Mouse (Mus musculus) frontal cortex, postnatal 36 days (tissue): ENCODE data around the gene Zp1.

Experiments
- DNase-seq, 2 experiments: peaks; one replicate each; pipeline ENCODE4 v3.0.0; 2022; ENCODE audit warnings: low spot score in 2 of 2

Zp1 gene

DNA sequence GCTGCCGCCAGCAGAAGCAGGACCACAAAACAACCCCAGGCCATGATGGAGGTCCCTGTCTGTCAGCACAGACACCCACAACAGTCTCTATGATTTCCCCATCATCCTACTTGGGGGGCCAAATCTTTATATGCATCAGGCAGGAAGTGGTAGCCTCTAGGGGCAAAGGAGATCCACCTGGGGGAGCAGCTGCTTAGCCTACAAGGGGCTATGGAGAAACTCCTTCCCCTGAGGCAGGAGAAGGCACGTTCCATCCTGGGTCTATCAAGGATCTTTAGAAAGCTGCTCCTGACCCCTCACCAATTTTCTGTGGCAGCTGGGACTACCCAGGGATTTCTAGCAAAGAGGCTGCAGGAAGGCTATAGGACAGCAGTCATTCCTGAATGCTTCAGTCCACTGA is at the start of gene Zp1:
TSS of gene Zp1 (minus strand) at position 101 of the 400 bp plus-strand sequence.
- no peak for DNase-seq

DNA sequence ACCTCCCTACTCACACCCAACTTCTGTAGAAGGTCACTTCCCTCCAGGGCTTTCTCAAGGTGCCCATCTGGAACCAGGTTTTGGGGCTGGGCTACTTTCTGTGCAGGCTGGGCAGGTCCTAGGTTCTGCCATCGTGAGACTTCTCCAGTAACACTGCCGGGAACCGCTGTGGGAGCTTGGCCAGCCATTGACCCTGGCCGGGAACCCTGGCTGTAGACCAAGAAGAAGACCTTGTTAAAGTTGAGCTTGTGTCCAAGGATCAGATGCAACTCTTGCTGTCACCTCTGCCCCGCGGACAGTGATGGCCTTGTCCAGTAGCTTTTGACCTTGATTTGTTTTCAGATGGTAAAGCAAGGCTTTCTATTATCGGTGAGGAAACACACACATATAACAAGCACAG is 48.1 kb upstream of the Zp1 start:
- DNase-seq = no peak

DNA sequence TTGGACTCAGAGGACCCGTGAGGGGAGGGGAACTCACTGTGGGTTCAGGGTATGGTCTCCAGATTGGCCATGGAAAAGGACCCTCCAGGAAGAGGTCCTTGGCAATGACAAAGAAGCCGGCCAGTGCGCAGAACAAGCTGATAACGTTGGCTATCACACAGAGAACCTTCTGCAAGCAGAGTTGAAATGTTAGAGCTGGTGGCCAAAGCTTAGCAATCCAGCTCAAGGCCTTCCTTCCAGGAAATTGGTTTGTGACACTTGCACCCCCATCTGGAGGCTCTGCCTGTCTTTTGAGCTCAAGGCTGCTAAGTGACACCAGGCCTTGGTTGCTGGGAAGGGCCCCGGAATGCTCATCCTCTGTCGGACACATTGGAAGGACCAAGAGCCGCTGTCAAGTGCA is 45.3 kb upstream of the Zp1 start:
- no peak for DNase-seq

DNA sequence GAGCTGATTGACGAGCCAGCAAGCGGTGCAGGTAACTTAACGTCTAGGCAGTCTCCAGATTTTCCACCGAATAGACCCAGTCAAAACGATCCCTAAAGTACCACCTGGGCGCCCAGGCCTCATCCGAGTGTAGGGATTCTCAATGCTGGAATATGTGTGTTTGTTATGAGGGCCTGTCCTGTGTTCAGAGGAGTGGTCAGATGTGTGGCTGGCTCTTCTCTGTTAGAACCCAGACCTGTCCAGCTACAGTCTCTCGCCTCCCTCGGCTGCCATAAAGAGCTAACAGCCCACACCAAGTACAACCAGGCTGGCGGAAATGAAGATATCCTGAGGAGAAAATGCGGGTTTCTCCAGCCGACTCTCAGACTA is 39.5 kb upstream of the Zp1 start:
- no peak for DNase-seq

DNA sequence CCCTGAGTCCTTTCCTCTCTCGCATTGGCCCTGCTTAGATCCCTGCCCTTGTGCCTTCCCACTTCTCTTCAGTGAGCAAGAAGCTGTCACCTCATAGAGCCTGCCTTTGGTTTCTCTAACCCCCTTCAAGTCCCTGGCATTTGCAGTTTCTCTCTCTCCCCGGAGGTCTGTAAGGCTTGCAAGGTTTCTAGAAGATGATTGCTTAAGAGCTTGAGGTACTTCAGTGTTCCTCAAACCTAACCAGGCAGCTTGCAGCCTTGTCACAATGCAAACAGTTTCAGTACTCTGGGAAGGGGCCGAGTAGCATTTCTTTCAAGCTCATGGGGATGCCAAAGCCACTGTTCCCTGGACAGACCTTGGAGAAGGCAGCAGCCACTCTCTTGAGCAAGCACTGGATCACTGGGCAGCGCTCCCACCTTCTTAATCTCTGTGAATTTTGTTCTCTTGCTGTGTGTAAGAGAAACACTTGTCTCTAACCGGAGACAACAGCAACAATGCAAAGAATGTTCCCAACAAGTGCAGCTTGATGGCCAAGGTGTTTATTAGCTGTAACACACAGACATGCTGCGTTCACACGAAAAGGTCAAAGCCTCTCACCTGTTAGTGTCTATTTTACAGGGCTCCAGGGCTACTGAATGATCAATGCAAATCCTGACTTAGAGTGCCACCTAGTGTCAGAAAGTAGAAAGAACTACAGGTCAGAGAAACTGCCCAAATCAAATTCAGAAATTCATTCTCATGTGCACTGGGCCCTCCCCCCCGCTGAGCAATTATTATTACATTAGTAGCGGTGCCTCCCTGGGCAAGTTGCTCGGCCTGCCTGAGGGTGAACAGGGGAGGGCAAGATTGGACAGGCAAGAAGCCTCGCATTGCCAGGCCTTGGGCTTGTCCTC is 38.9 kb upstream of the Zp1 start:
- DNase-seq = peak in 1 of 2 experiments; percentile 64

DNA sequence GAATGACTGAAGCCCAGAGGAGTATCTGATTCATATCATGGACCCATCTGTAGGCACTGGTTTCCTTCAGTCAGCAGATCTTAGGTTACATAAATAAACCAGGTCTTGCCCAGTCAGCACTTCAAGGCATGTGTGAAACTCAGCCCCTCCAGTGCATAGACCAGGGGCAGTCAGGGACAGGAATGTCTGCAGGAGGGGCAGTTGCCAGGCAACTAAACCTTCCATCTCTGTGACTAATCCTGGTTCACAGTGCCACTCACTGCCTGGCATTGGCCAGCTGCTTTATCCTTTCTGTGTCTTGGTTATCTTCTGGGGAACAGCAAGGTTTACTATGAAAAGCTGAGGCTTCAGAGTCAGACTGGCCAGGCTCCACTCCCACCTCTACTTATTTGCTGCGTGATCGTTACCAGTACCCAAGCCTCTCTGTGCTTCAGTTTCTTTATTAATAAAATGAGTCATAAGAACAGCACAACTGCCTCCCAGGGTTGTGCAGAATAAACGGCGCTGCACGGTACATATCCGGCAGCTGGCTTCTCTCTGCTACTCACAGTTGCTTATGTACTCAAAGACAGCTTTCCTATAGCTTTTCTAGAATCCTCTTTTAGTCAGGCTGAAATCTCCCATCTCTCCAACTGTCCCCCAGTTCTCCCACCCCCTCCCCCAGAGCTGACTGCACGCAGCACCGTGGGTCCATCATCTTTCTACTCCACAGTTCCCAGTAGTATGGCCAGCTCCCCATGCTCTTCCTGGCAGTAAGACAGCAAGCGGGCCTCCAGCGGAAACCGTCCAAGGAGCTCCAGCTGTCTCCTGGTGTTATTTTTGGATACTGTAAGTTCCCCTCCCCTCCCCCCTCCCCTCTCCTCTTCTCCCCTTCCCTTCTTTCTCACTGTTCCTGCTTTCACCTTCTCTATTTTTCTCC is 31.8 kb upstream of the Zp1 start:
- peak; percentile 34 to 51 for DNase-seq

DNA sequence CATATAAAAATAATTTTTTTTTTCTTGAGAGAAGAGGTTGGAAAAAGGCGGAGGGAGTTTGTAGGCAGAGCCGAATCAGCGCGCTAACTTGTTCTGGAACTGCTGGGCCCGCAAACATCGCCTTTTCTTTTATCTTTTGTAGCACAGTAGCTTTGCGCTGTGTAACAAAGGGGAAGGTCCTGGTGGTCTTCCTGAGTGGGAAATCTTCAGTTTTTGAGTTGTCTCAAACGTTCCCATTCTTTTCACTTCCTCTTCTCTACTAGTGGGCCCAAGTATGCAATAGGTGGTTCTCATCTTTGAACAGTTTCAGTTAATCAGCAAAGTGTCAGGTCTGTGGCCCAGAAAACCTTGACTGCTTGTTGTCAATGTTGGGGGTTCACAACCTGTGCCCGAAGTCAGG is 29.1 kb upstream of the Zp1 start:
- no peak for DNase-seq

- peak; percentile 97 to 98 for DNase-seq
Measured at GRCm38 (mm10) chr19:10949112-10949511, 28.7 kb upstream of the Zp1 start, which contains the start of gene Ccdc86. Gene Ccdc86 (minus strand): TSS chr19:10949266.

DNA sequence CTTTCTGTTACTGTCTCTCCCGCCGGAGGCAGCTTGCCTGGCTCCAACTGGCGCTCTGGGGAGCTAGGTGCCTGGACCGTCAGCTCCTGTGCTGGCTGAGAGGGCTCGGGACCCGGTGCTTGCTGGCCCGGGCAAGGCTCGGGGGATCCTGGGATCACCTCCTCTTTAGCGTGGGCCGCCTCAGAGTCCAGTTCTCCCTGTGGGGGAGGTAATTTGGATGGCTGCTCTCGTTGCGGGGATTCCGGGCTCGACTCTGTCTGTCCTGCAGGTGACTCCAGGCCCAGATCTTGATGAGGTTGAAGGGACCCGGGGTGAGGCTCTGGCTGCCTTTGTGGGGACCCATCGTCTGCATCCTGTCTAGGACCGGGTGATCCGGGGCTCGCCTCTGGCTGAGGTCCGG is 28.0 kb upstream of the Zp1 start:
- DNase-seq = no peak

- no peak for DNase-seq
Measured at GRCm38 (mm10) chr19:10947219-10947618, 26.8 kb upstream of the Zp1 start.

DNA sequence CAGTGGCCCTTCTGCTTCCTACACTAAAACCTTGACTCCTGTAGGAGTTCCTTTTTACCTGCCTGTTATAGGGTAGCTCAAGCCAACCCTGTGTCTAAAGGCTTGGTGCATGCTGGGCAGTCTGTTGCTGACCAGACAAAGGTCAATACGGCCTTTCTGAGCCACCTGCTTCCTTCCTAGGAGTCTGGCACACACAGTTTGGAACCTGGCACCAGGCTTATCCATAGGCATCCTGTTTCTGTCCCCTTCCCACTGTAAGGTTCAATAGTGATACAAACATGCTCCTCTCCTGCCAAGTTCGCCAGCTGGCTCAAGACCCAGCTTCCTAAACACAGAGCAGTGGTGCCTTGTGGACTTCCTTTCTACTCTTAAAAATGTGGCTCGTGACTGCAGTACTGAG is 26.1 kb upstream of the Zp1 start:
- DNase-seq = no peak

- no peak for DNase-seq
Measured at GRCm38 (mm10) chr19:10943955-10944354, 23.5 kb upstream of the Zp1 start.

DNA sequence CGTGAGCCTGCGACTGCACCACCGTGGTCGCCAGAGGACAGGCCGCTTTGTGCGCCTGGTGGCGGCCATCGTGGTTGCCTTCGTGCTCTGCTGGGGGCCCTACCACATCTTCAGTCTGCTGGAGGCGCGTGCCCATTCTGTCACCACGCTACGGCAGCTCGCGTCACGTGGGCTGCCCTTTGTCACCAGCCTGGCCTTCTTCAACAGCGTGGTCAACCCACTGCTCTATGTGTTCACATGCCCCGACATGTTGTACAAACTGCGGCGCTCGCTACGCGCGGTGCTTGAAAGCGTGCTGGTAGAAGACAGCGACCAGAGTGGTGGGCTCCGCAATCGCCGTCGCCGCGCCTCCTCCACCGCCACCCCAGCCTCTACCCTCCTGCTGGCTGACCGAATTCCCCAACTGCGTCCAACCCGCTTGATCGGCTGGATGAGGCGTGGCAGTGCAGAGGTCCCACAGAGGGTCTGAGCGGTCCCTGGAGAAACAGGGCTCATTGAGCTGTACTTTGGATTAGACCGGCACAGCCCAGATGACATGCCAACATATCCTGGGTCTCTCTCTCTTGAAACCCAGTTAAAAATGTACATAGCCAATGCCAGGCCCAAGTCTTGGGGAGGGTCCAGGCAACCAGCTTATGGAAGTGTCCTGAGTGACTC is 20.5 kb upstream of the Zp1 start:
- peak in 1 of 2 experiments; percentile 15 for DNase-seq

DNA sequence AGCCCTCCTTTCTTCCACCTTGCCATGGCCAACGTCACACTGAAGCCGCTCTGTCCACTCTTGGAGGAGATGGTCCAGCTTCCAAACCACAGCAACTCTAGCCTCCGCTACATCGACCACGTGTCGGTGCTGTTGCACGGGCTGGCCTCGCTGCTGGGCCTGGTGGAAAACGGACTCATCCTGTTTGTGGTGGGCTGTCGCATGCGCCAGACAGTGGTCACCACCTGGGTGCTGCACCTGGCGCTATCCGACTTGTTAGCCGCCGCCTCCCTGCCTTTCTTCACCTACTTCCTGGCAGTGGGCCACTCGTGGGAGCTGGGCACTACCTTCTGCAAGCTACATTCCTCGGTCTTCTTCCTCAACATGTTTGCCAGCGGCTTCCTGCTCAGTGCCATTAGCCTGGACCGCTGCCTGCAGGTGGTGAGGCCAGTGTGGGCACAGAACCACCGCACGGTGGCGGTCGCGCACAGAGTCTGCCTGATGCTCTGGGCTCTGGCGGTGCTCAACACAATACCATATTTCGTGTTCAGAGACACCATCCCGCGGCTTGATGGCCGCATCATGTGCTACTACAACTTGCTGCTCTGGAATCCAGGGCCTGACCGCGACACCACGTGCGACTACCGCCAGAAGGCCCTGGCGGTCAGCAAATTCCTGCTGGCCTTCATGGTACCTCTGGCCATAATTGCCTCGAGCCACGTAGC is 19.8 kb upstream of the Zp1 start:
- DNase-seq = peak; percentile 46 to 78

- DNase-seq = no peak
Measured at GRCm38 (mm10) chr19:10938771-10939170, 18.3 kb upstream of the Zp1 start.

GRCm38 (mm10) chr19:10937110-10937563 is 16.7 kb upstream of the Zp1 start, which contains the start of gene Ptgdr2:
Gene Ptgdr2 (plus strand): TSS chr19:10937160.
- no peak for DNase-seq

DNA sequence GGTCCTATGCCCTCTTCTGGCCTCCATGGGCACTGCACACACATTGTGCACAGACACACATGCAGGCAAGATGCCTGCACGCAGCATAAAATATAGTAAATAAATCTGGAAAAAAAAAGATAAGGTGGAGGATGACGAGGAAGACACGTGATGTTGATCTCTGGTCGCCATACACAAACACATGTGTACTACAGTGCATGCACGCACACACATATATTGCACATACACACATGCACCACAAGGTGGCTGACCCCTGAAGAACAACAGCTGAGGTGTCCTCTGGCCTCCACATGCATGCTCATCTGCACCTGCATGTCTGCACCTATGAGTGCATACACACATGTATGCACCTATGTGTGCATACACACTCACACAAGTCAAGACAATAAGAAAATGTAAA is 15.6 kb upstream of the Zp1 start:
- no peak for DNase-seq

DNA sequence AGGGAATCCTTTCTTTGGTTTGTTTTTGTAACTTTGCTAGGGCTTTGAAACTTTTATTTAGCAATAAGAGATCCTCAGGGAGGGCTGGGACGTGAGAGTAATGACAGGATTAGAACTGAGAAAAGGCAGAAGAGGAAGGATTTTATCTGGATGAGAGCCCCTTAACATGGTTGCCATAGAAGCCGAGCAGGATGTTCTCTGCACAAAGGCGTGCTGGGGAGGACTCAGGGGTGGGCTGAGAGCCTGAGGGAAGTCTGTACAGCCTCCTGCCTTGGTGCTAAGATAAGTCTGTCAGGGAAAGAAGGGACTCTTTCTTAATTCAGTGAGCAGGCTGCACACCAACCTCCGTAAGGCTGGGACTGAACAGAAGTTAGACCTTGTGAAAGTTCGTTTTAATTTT is 14.6 kb upstream of the Zp1 start:
- DNase-seq = peak in 1 of 2 experiments; percentile 10

GRCm38 (mm10) chr19:10930641-10931040 is 10.2 kb upstream of the Zp1 start:
- no peak for DNase-seq

DNA sequence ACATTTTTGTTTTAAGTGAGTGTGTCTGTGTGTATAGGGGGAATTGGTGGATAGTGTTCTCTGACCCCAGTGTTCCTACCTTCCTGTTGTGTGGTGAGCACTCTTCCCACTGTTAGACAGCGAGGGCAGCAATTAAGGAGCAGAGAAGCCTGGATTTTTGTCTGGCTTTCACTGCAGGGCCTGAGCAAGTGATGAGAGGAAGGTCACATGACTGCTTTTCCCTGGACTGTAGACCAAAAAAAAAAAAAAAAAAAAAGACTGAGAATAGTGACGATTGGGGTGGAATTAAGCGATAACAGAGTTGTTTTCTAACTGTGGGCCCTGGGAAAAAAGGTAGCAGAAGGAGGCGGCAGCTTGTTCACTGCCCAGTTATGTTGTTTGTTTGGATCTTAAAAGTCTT is 6.2 kb upstream of the Zp1 start:
- no peak for DNase-seq

DNA sequence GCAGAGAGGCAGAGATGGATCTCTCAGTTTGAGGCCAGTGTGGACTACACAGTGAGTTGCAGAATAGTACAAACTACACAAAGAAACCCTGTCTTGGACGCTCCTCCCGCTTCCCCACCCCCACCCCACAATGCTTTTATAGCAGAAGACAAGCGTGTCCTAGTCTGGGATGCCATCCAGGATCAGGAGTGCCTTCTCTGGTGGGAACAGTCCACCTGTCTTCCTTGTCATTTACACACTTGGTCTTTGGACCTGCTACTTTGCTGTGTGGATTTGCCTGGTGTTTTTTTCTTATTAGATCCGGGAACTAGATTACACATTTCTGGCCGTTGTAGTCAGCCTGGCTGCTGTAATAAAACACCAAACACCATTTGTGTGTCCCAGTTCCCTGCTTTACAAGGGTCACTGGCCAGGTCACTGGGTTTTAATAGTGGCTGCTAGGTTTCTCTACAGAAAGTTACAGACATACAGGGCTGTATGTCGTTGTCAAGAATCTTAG is 5.7 kb upstream of the Zp1 start:
- no peak for DNase-seq
